Mouse (Mus musculus): ENCODE measurements at regions not wholly inside any gene's neighbourhood (a gene's known extent, or its start where the extent isn't known, plus 50 kb on each side); places are given as distances from the start of the nearest gene placed in this dataset.

- Histone ChIP-seq H3K4me1 (ENCODE audit: control insufficient read depth, insufficient read depth, insufficient read length, low read length) (peaks cover 2% of the 10 kb centered on the region; the same call in 1 of the 2 replicates), H3K27ac (ENCODE audit: insufficient read depth, low read depth, low read length) (no peak overlapping the region), H3K36me3 (ENCODE audit: control insufficient read depth, insufficient read depth, low read length) (no peaks in the 10 kb centered on the region), H3K27me3 (ENCODE audit: control insufficient read depth, insufficient read depth, low read length) (no peaks in the 10 kb centered on the region), H3K4me3 (ENCODE audit: low read depth, low read length) (no peak overlapping the region)
- WGBS: 71% methylated on average over 4 of the region's 4 CpGs
- TF ChIP-seq POLR2A (IDR thresholded peaks at IDR 0.05; ENCODE audit: low read depth, low read length): no peak
- no peak for TF ChIP-seq CTCF (IDR thresholded peaks at IDR 0.05; ENCODE audit: extremely low read depth, insufficient read length, insufficient replicate concordance, low read depth, low read length)
These were observed 234.3 kb upstream of the Pgrmc2 start for GRCm38 (mm10) chr3:41317170-41317569.

DNA sequence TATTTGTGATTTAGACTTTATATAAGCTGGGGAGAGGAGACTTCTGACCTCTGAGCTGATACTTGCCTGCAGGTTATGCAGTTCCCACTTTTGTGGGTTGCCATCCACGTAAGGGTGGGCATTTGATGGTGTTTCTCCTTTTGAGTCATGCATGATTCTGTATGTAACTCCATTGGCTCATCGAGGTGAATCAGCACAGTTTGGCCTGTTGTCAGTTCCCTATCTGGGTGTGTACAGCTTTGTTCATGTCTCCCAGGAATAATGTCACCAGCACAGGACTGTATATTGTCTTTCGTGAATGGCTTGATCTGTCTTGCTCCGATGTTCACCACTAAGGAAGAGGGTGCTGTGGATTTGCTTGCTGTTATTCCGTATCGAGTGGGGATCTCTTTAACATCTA is 229.6 kb upstream of the Pgrmc2 start:
- H3K4me3 ChIP-seq (ENCODE audit: low read depth, low read length): no peak overlapping the region
- TF ChIP-seq CTCF (IDR thresholded peaks at IDR 0.05; ENCODE audit: extremely low read depth, insufficient read length, insufficient replicate concordance, low read depth, low read length): no peak
- TF ChIP-seq POLR2A (IDR thresholded peaks at IDR 0.05; ENCODE audit: low read depth, low read length): no peak
- H3K27ac ChIP-seq (ENCODE audit: insufficient read depth, low read depth, low read length): no peak overlapping the region
- H3K36me3 ChIP-seq (ENCODE audit: control insufficient read depth, insufficient read depth, low read length): no peaks in the 10 kb centered on the region
- no peaks in the 10 kb centered on the region for H3K4me1 ChIP-seq (ENCODE audit: control insufficient read depth, insufficient read depth, insufficient read length, low read length)
- no peaks in the 10 kb centered on the region for H3K27me3 ChIP-seq (ENCODE audit: control insufficient read depth, insufficient read depth, low read length)
- WGBS: 88% methylated on average over 6 of the region's 6 CpGs

GRCm38 (mm10) chr3:41307400-41308028 is 224.7 kb upstream of the Pgrmc2 start:
- H3K36me3 ChIP-seq (ENCODE audit: control insufficient read depth, insufficient read depth, low read length): no peaks in the 10 kb centered on the region
- H3K4me3 ChIP-seq (ENCODE audit: low read depth, low read length): no peak overlapping the region
- H3K27ac ChIP-seq (ENCODE audit: insufficient read depth, low read depth, low read length): no peak overlapping the region
- WGBS: 81% methylated on average over 13 of the region's 13 CpGs
- TF ChIP-seq POLR2A (IDR thresholded peaks at IDR 0.05; ENCODE audit: low read depth, low read length) (no peak), CTCF (IDR thresholded peaks at IDR 0.05; ENCODE audit: extremely low read depth, insufficient read length, insufficient replicate concordance, low read depth, low read length) (no peak)
- H3K4me1 ChIP-seq (ENCODE audit: control insufficient read depth, insufficient read depth, insufficient read length, low read length): no peaks in the 10 kb centered on the region
- H3K27me3 ChIP-seq (ENCODE audit: control insufficient read depth, insufficient read depth, low read length): no peaks in the 10 kb centered on the region

DNA sequence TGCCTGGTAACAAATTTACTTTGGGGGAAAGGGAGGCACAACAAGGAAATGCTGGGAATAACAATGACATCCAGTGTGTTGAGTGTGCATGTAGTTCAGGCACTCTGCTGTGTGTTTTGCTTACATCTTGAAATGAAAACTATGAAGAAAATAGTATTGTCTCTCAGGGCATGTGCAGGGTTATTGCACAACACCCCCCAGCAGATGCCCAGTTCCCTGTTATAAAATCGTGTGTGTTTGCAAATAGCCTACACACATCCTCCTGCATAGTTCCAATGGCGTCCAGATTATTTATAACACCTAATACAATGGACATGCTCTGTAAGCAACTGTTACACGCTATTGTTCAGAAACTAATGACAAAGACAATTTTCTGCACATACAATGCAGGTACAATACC is 220.0 kb upstream of the Pgrmc2 start:
- no peak for TF ChIP-seq CTCF (IDR thresholded peaks at IDR 0.05; ENCODE audit: extremely low read depth, insufficient read length, insufficient replicate concordance, low read depth, low read length)
- TF ChIP-seq POLR2A (IDR thresholded peaks at IDR 0.05; ENCODE audit: low read depth, low read length): no peak
- Histone ChIP-seq H3K4me1 (ENCODE audit: control insufficient read depth, insufficient read depth, insufficient read length, low read length) (no peaks in the 10 kb centered on the region), H3K27me3 (ENCODE audit: control insufficient read depth, insufficient read depth, low read length) (no peaks in the 10 kb centered on the region), H3K4me3 (ENCODE audit: low read depth, low read length) (no peak overlapping the region), H3K27ac (ENCODE audit: insufficient read depth, low read depth, low read length) (no peak overlapping the region), H3K36me3 (ENCODE audit: control insufficient read depth, insufficient read depth, low read length) (no peaks in the 10 kb centered on the region)
- 64% methylated on average over 3 of the region's 3 CpGs for WGBS

DNA sequence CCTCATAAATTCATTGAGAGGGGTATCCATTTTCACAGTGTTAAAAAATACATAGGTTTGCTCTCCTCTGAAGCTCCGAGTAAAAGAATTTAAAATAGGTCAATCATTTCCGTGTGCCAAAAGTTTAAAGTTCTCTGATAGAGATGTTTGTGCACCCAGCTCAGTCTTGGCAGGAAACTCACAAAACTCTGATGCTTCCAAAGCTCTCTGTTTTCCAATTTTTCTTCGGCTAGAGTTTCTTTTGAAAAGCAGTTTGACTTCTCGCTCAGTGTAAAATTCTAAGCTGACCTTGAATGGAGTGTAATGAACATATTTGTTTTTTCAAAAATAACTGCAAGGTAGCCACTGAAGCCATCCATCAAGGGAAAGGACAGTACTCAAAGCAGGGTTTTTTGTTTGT is 215.9 kb upstream of the Pgrmc2 start:
- no peak for TF ChIP-seq CTCF (IDR thresholded peaks at IDR 0.05; ENCODE audit: extremely low read depth, insufficient read length, insufficient replicate concordance, low read depth, low read length)
- no peak for TF ChIP-seq POLR2A (IDR thresholded peaks at IDR 0.05; ENCODE audit: low read depth, low read length)
- Histone ChIP-seq H3K4me3 (ENCODE audit: low read depth, low read length) (no peak overlapping the region), H3K4me1 (ENCODE audit: control insufficient read depth, insufficient read depth, insufficient read length, low read length) (no peaks in the 10 kb centered on the region), H3K27me3 (ENCODE audit: control insufficient read depth, insufficient read depth, low read length) (no peaks in the 10 kb centered on the region), H3K36me3 (ENCODE audit: control insufficient read depth, insufficient read depth, low read length) (no peaks in the 10 kb centered on the region), H3K27ac (ENCODE audit: insufficient read depth, low read depth, low read length) (no peak overlapping the region)
- WGBS: 20% methylated on average over 4 of the region's 4 CpGs

GRCm38 (mm10) chr3:41296152-41296809 is 213.4 kb upstream of the Pgrmc2 start:
- 70% methylated on average over 11 of the region's 11 CpGs for WGBS
- H3K4me3 ChIP-seq (ENCODE audit: low read depth, low read length): no peak overlapping the region
- no peaks in the 10 kb centered on the region for H3K36me3 ChIP-seq (ENCODE audit: control insufficient read depth, insufficient read depth, low read length)
- no peaks in the 10 kb centered on the region for H3K27me3 ChIP-seq (ENCODE audit: control insufficient read depth, insufficient read depth, low read length)
- no peaks in the 10 kb centered on the region for H3K4me1 ChIP-seq (ENCODE audit: control insufficient read depth, insufficient read depth, insufficient read length, low read length)
- TF ChIP-seq CTCF (IDR thresholded peaks at IDR 0.05; ENCODE audit: extremely low read depth, insufficient read length, insufficient replicate concordance, low read depth, low read length) (no peak), POLR2A (IDR thresholded peaks at IDR 0.05; ENCODE audit: low read depth, low read length) (no peak)
- H3K27ac ChIP-seq (ENCODE audit: insufficient read depth, low read depth, low read length): no peak overlapping the region

DNA sequence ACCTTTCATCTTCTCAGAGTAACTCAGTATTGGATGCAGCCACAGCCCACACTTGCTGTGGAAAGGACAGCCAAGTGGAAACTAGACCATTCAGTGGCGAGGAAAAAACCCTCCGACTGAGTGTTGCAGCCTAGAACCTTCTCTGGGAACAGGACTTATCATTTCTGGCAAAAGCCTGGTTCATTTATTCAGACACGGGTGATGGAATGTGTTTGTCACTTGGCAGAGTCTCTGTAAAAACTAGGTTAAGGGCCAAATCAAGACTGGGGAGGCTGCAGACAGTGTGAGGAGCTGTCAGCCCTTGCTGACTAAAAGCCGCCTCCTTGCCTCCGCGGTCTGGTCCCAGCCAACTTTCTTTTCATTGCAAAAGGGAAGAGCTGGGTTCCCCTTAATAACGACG is 212.3 kb upstream of the Pgrmc2 start:
- H3K4me1 ChIP-seq (ENCODE audit: control insufficient read depth, insufficient read depth, insufficient read length, low read length): peaks cover 10% of the 10 kb centered on the region; the same call in 1 of the 2 replicates
- TF ChIP-seq POLR2A (IDR thresholded peaks at IDR 0.05; ENCODE audit: low read depth, low read length): no peak
- TF ChIP-seq CTCF (IDR thresholded peaks at IDR 0.05; ENCODE audit: extremely low read depth, insufficient read length, insufficient replicate concordance, low read depth, low read length): no peak

More for the DNA sequence above, 212.3 kb upstream of the Pgrmc2 start:
- Histone ChIP-seq H3K27me3 (ENCODE audit: control insufficient read depth, insufficient read depth, low read length) (no peaks in the 10 kb centered on the region), H3K4me3 (ENCODE audit: low read depth, low read length) (no peak overlapping the region), H3K36me3 (ENCODE audit: control insufficient read depth, insufficient read depth, low read length) (no peaks in the 10 kb centered on the region), H3K27ac (ENCODE audit: insufficient read depth, low read depth, low read length) (no peak overlapping the region)
- 59% methylated on average over 8 of the region's 8 CpGs for WGBS
